ENCODE assay signal across 12 mouse cellular contexts in the genomic region with DNA sequence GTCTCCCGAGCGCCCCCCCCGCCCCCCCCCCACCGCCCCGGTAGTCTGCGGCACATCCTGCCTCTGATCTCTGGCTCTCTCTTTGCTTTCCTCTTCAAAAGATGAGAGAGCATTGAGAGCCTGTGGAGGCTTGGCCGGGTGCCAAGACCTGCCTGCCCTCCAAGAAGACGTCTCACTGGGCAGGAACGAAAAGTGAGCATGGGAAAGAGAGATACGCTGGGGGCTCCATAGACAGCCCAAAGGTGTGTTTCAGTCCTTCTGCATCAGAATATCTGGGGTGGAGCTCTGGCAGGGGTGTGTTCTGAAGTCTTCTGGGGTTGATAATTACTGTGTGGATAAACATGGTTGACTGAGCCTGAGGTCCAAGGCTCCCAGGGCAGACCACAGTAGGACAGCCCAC.
A peak's percentile ranks its signal among the peaks of the same experiment; 100 is the strongest.
DNase-seq lines count a peak whose midpoint lies in the region; ATAC-seq and TF ChIP-seq lines count a peak whose summit lies in the region.
"Had no signal": no experiment of that assay in that cellular context is flagged by ENCODE, and none has a peak within 500 bp of the region (broad histone marks: within the 10 kb centered on the region; RNA-seq: fewer than 3 reads in every experiment).

No protein-coding gene starts in this region.

- 10% methylated on average over 10 of the region's 10 CpGs for WGBS in midbrain, embryonic 14.5 days
- WGBS in midbrain, postnatal 0 days = 13% methylated on average over 10 of the region's 10 CpGs
- 12% methylated on average over 9 of the region's 10 CpGs for WGBS in liver, embryonic 11.5 days
- 11% methylated on average over 9 of the region's 10 CpGs for WGBS in kidney, adult 2 months

- H3K4me3 ChIP-seq in midbrain, embryonic 14.5 days (replicated peaks; ENCODE audit: low read depth, low read length) = no peak overlapping the region
- H3K4me3 ChIP-seq in midbrain, postnatal 0 days (ENCODE audit: low read depth, low read length) = no peak overlapping the region
- H3K4me3 ChIP-seq in liver, embryonic 11.5 days (ENCODE audit: low read depth, low read length) = no peak overlapping the region
- H3K4me3 ChIP-seq in kidney, adult 2 months (ENCODE audit: insufficient read depth, low read depth, low read length) = no peak overlapping the region
- H3K4me3 ChIP-seq: embryonic facial prominence, embryonic 15.5 days; limb, embryonic 10.5 days had no signal

- TF ChIP-seq POLR2A in kidney, adult 2 months (IDR thresholded peaks at IDR 0.05; ENCODE audit: low read depth, low read length) = no peak

- no peak for TF ChIP-seq CTCF in midbrain, postnatal 0 days (IDR thresholded peaks at IDR 0.05)
- no peak for TF ChIP-seq CTCF in kidney, adult 2 months (conservative IDR thresholded peaks at IDR 0.05; ENCODE audit: insufficient read depth, insufficient read length, low read depth, low read length)

- no peaks in the 10 kb centered on the region for H3K9me3 ChIP-seq in midbrain, embryonic 14.5 days (ENCODE audit: control insufficient read depth, low read length)
- no peaks in the 10 kb centered on the region for H3K9me3 ChIP-seq in midbrain, postnatal 0 days (ENCODE audit: low read length)
- H3K9me3 ChIP-seq in liver, embryonic 11.5 days (ENCODE audit: control insufficient read depth, low read length) = no peaks in the 10 kb centered on the region
- H3K9me3 ChIP-seq: embryonic facial prominence, embryonic 15.5 days; limb, embryonic 10.5 days had no signal

- H3K4me1 ChIP-seq in midbrain, embryonic 14.5 days (ENCODE audit: control insufficient read depth, insufficient read depth, low read length) = peaks cover 32% of the 10 kb centered on the region
- H3K4me1 ChIP-seq in midbrain, postnatal 0 days (ENCODE audit: insufficient read depth, low read length) = peaks cover 8% of the 10 kb centered on the region; the same call in 1 of the 2 replicates
- peaks cover 3% of the 10 kb centered on the region; the same call in 1 of the 2 replicates for H3K4me1 ChIP-seq in liver, embryonic 11.5 days (replicated peaks; ENCODE audit: control insufficient read depth, insufficient read depth, low read length)
- no peaks in the 10 kb centered on the region for H3K4me1 ChIP-seq in kidney, adult 2 months (ENCODE audit: control insufficient read depth, insufficient read depth, low read length)
- H3K4me1 ChIP-seq: embryonic facial prominence, embryonic 15.5 days had no signal

- no peak for ATAC-seq in midbrain, embryonic 14.5 days (ENCODE audit: low FRiP score, low TSS enrichment)
- no peak for ATAC-seq in midbrain, postnatal 0 days (ENCODE audit: low FRiP score)
- peak; percentile 60 for ATAC-seq in liver, embryonic 11.5 days (replicated peaks; ENCODE audit: low FRiP score)
- ATAC-seq: intestine, postnatal 0 days had no signal

- H3K27ac ChIP-seq in midbrain, embryonic 14.5 days (replicated peaks; ENCODE audit: low read depth, low read length) = no peak overlapping the region
- H3K27ac ChIP-seq in midbrain, postnatal 0 days (ENCODE audit: low read depth, low read length) = no peak overlapping the region
- H3K27ac ChIP-seq in liver, embryonic 11.5 days (ENCODE audit: low read depth, low read length) = no peak overlapping the region
- no peak overlapping the region for H3K27ac ChIP-seq in kidney, adult 2 months (ENCODE audit: insufficient read depth, low read depth, low read length)
- H3K27ac ChIP-seq: embryonic facial prominence, embryonic 15.5 days; limb, embryonic 10.5 days had no signal

- peak; percentile 58 to 73 for DNase-seq in cerebellum, postnatal 10 days
- DNase-seq in cerebellum, adult 9-10 months = no peak
- peak; percentile 72 for DNase-seq in midbrain, embryonic 14.5 days
- DNase-seq in midbrain, postnatal 0 days (ENCODE audit: low spot score) = no peak
- DNase-seq in liver, embryonic 11.5 days (ENCODE audit: low spot score) = no peak
- peak; percentile 24 for DNase-seq in thymus, postnatal 14 days
- DNase-seq in kidney, adult 2 months = no peak
- no peak for DNase-seq in Muller cell, postnatal 12 days (ENCODE audit: inconsistent ontology term)
- DNase-seq: B cell, adult 2 months had no signal

- H3K27me3 ChIP-seq in midbrain, embryonic 14.5 days (ENCODE audit: control insufficient read depth, insufficient read depth, low read length) = no peaks in the 10 kb centered on the region
- no peaks in the 10 kb centered on the region for H3K27me3 ChIP-seq in midbrain, postnatal 0 days (ENCODE audit: insufficient read depth, low read length)
- H3K27me3 ChIP-seq in liver, embryonic 11.5 days (replicated peaks; ENCODE audit: control insufficient read depth, insufficient read depth, low read length) = no peaks in the 10 kb centered on the region; the same call in 1 of the 2 replicates
- no peaks in the 10 kb centered on the region for H3K27me3 ChIP-seq in kidney, adult 2 months (replicated peaks; ENCODE audit: control insufficient read depth, insufficient read depth, low read length)
- H3K27me3 ChIP-seq: embryonic facial prominence, embryonic 15.5 days had no signal

- no peak overlapping the region for H3K4me2 ChIP-seq in midbrain, embryonic 14.5 days (ENCODE audit: low read length)
- H3K4me2 ChIP-seq in midbrain, postnatal 0 days (ENCODE audit: low read depth, low read length, poor library complexity, severe bottlenecking) = no peak overlapping the region
- peak overlapping the region; percentile 23 for H3K4me2 ChIP-seq in liver, embryonic 11.5 days
- H3K4me2 ChIP-seq: embryonic facial prominence, embryonic 15.5 days had no signal

- no peaks in the 10 kb centered on the region for H3K36me3 ChIP-seq in midbrain, embryonic 14.5 days (ENCODE audit: control insufficient read depth, insufficient read depth, low read length)
- H3K36me3 ChIP-seq in midbrain, postnatal 0 days (ENCODE audit: insufficient read depth, low read length) = no peaks in the 10 kb centered on the region
- H3K36me3 ChIP-seq in liver, embryonic 11.5 days (ENCODE audit: control insufficient read depth, insufficient read depth, low read length) = no peaks in the 10 kb centered on the region
- H3K36me3 ChIP-seq in kidney, adult 2 months (ENCODE audit: control insufficient read depth, insufficient read depth, low read length) = no peaks in the 10 kb centered on the region
- H3K36me3 ChIP-seq: embryonic facial prominence, embryonic 15.5 days; limb, embryonic 10.5 days had no signal

- H3K9ac ChIP-seq in midbrain, embryonic 14.5 days (replicated peaks; ENCODE audit: low read length) = no peak overlapping the region
- H3K9ac ChIP-seq in midbrain, postnatal 0 days (replicated peaks; ENCODE audit: low read length, poor library complexity, severe bottlenecking) = no peak overlapping the region
- H3K9ac ChIP-seq in liver, embryonic 11.5 days (ENCODE audit: low read depth, low read length) = no peak overlapping the region
- H3K9ac ChIP-seq: embryonic facial prominence, embryonic 15.5 days had no signal

Comparison
In these comparisons a context has a peak if more than half of its experiments do, and no peak if none do; other contexts are left out.
1. DNase-seq: peak in cerebellum, postnatal 10 days (2 of 2), midbrain, embryonic 14.5 days (single experiment) and thymus, postnatal 14 days (single experiment); none in cerebellum, adult 9-10 months (single experiment), midbrain, postnatal 0 days (single experiment), liver, embryonic 11.5 days (single experiment), kidney, adult 2 months (single experiment) and Muller cell, postnatal 12 days (single experiment).